Mouse (Mus musculus): ENCODE measurements around the gene Cfap36. TPM values are rescaled to one million over a fixed set of nuclear protein-coding genes. Genes with fewer than 3 reads are reported as not detected.

The Cfap36 gene
- 137 TPM for polyA plus RNA-seq (2014; fragmentation: Illumina TruSeq; extraction: RNeasy Lipid Tissue Mini Kit (QIAGEN cat#74804); ENCODE audit: low read depth, low replicate concordance)

GRCm38 (mm10) chr11:29246883-29247650 lies at the start of gene Cfap36:
Gene Cfap36 (minus strand): TSS chr11:29247409.

GRCm38 (mm10) chr11:29172563-29173124 lies 74.6 kb downstream of the Cfap36 start, which contains the start of gene Ppp4r3b:
Gene Ppp4r3b (plus strand): TSS chr11:29172890.

Other genes starting within 250 kb of the Cfap36 start
- gene Pnpt1, start 116.7 kb downstream of the Cfap36 start, polyA plus RNA-seq (2014; fragmentation: Illumina TruSeq; extraction: RNeasy Lipid Tissue Mini Kit (QIAGEN cat#74804); ENCODE audit: low read depth, low replicate concordance): 109 TPM
- gene Ppp4r3b, start 74.5 kb downstream of the Cfap36 start, polyA plus RNA-seq (2014; fragmentation: Illumina TruSeq; extraction: RNeasy Lipid Tissue Mini Kit (QIAGEN cat#74804); ENCODE audit: low read depth, low replicate concordance): 128 TPM
- 12.1 TPM for gene Ccdc88a, start 126.2 kb upstream of the Cfap36 start, polyA plus RNA-seq (2014; fragmentation: Illumina TruSeq; extraction: RNeasy Lipid Tissue Mini Kit (QIAGEN cat#74804); ENCODE audit: low read depth, low replicate concordance)